Mouse (Mus musculus) layer of hippocampus, postnatal 14 days (tissue): ENCODE data around the gene Diaph3. TPM values are rescaled to one million over a fixed set of nuclear protein-coding genes. Genes with fewer than 3 reads are reported as not detected.
A peak's percentile ranks its signal among the peaks of the same experiment; 100 is the strongest.
"Not testable (repeated sequence)": the region's sequence is repeated elsewhere in the genome, so short reads cannot be mapped to it uniquely, and the experiment has no call there.

Experiments used
- DNase-seq, 2 experiments: peaks; one replicate each; pipeline ENCODE4 v3.0.0; 2021 to 2022; ENCODE audit warnings: low spot score in 2 of 2, mixed read lengths in 1 of 2
- total RNA-seq, 2 experiments: library from RNA; stranded (reverse); gene quantifications; 2 replicates each; pipeline ENCODE4 v1.2.3; 2021

Diaph3 gene
- total RNA-seq, 2 experiments from 2014 or later: 4.5 to 6.4 TPM

- no peak for DNase-seq
These were observed 396.5 kb downstream of the Diaph3 start for GRCm38 (mm10) chr14:86744523-86744922.

- no peak for DNase-seq
These were observed 399.0 kb downstream of the Diaph3 start for GRCm38 (mm10) chr14:86741855-86742531.

GRCm38 (mm10) chr14:86738916-86739315 is 402.1 kb downstream of the Diaph3 start:
- DNase-seq: no peak

GRCm38 (mm10) chr14:86736646-86737045 is 404.4 kb downstream of the Diaph3 start:
- no peak for DNase-seq

- no peak for DNase-seq
These were observed 409.7 kb downstream of the Diaph3 start for GRCm38 (mm10) chr14:86731300-86731699.

- peak in 1 of 2 experiments; percentile 39 for DNase-seq
These were observed 411.4 kb downstream of the Diaph3 start for GRCm38 (mm10) chr14:86729617-86730098.

GRCm38 (mm10) chr14:86727538-86728045 is 413.4 kb downstream of the Diaph3 start:
- DNase-seq: no peak

GRCm38 (mm10) chr14:86721768-86722167 is 419.3 kb downstream of the Diaph3 start:
- no peak for DNase-seq

GRCm38 (mm10) chr14:86721082-86721481 is 420.0 kb downstream of the Diaph3 start:
- DNase-seq: no peak

- not testable (repeated sequence) for DNase-seq
These were observed 420.6 kb downstream of the Diaph3 start for GRCm38 (mm10) chr14:86720408-86720807.

- no peak for DNase-seq
These were observed 426.8 kb downstream of the Diaph3 start for GRCm38 (mm10) chr14:86714088-86714690.

GRCm38 (mm10) chr14:86704080-86704479 is 437.0 kb downstream of the Diaph3 start:
- DNase-seq: no peak

- DNase-seq: no peak
These were observed 439.9 kb downstream of the Diaph3 start for GRCm38 (mm10) chr14:86701145-86701544.

GRCm38 (mm10) chr14:86697887-86698286 is 443.1 kb downstream of the Diaph3 start:
- no peak for DNase-seq

GRCm38 (mm10) chr14:86692714-86693113 is 448.3 kb downstream of the Diaph3 start:
- DNase-seq: no peak

GRCm38 (mm10) chr14:86691298-86691697 is 449.7 kb downstream of the Diaph3 start:
- no peak for DNase-seq

- peak; percentile 18 to 20 for DNase-seq
These were observed 456.2 kb downstream of the Diaph3 start for GRCm38 (mm10) chr14:86684585-86685503.

- DNase-seq: no peak
These were observed 459.1 kb downstream of the Diaph3 start for GRCm38 (mm10) chr14:86681951-86682350.

GRCm38 (mm10) chr14:86678992-86679391 is 462.0 kb downstream of the Diaph3 start:
- no peak for DNase-seq

- DNase-seq: peak in 1 of 2 experiments; percentile 39
These were observed 462.8 kb downstream of the Diaph3 start for GRCm38 (mm10) chr14:86678179-86678780.

GRCm38 (mm10) chr14:86677015-86677414 is 464.0 kb downstream of the Diaph3 start:
- DNase-seq: peak in 1 of 2 experiments; percentile 12
